Mouse (Mus musculus): ENCODE measurements at regions not wholly inside any gene's neighbourhood (a gene's known extent, or its start where the extent isn't known, plus 50 kb on each side); places are given as distances from the start of the nearest gene placed in this dataset.

GRCm38 (mm10) chr13:53935174-53935699 lies 120.3 kb downstream of the Drd1 start:
- no peak for TF ChIP-seq CTCF (IDR thresholded peaks at IDR 0.05; ENCODE audit: borderline replicate concordance, control insufficient read depth, extremely low read depth, insufficient read depth, low read length, poor library complexity)
- no peak for TF ChIP-seq POLR2A (IDR thresholded peaks at IDR 0.05; ENCODE audit: control insufficient read depth, extremely low read depth, insufficient read depth, low read length, poor library complexity)

All from thymus, adult 2 months (tissue).